Mouse (Mus musculus) olfactory bulb, adult 2 months (tissue): ENCODE data around the gene Mrpl39.

ENCODE experiments used
- CTCF ChIP-seq: fragments of 200-500 bp; IDR thresholded peaks from 2 replicates; pipeline ENCODE4 v1.5.1; 2012; ENCODE audit warnings: low read depth, mild to moderate bottlenecking, low read length, moderate library complexity; ENCODE audit not compliant: insufficient read depth
- POLR2A ChIP-seq: fragments of 200-500 bp; IDR thresholded peaks from 2 replicates; pipeline ENCODE4 v1.6.1; 2012; ENCODE audit warnings: mild to moderate bottlenecking, low read depth, low read length, moderate library complexity; ENCODE audit not compliant: insufficient read depth

DNA sequence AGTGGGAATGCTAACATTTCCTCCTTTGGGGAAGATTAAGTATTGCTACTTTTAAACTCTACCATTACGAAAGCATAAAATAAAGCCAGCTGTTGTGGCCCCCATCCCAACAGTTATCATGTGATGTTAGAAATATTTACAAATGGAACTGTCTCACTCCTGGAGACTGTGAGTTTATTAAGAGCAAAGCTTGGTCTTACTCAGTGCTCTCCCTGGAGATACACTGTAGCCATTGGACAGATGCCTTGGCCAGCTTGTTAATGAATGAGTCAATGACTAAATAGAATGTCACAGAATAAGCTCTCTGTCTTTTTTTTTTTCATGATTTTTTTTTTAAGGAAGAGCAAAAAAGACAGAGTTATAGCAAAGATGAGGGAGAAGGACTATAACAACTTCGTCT, 35.9 kb upstream of the Mrpl39 start:
- no peak for TF ChIP-seq CTCF
- TF ChIP-seq POLR2A, result no peak
